Mouse (Mus musculus) hematopoietic stem cell, adult 5-6 weeks (primary cell): Measurements from ENCODE around the gene Cipc. TPM values are rescaled to one million over a fixed set of nuclear protein-coding genes. Genes with fewer than 3 reads are reported as not detected.

Experiments
- ATAC-seq, 2 experiments: fragments of 125-278 bp in 1 of 2; replicated peaks in 1 of 2; 2 replicates each; pipeline ENCODE4 v1.8.0; 2016 to 2017; ENCODE audit warnings: inconsistent platforms in 2 of 2, mild to moderate bottlenecking in 2 of 2, moderate number of reproducible peaks in 2 of 2, low read depth in 1 of 2, moderate TSS enrichment in 1 of 2; ENCODE audit not compliant: low FRiP score in 2 of 2, poor library complexity in 2 of 2, severe bottlenecking in 2 of 2, insufficient read depth in 1 of 2, low TSS enrichment in 1 of 2
- total RNA-seq: library from RNA; stranded (forward); fragments of 172-1452, 232-1000 nt; gene quantifications from 2 replicates; pipeline ENCODE4 v1.2.3, GENCODE M21; 2017

Gene Cipc
- total RNA-seq, 1 experiment from 2014 or later, result 17.6 TPM

GRCm38 (mm10) chr12:86999283-86999820, 52.5 kb downstream of the Cipc start:
- no peak for ATAC-seq

DNA sequence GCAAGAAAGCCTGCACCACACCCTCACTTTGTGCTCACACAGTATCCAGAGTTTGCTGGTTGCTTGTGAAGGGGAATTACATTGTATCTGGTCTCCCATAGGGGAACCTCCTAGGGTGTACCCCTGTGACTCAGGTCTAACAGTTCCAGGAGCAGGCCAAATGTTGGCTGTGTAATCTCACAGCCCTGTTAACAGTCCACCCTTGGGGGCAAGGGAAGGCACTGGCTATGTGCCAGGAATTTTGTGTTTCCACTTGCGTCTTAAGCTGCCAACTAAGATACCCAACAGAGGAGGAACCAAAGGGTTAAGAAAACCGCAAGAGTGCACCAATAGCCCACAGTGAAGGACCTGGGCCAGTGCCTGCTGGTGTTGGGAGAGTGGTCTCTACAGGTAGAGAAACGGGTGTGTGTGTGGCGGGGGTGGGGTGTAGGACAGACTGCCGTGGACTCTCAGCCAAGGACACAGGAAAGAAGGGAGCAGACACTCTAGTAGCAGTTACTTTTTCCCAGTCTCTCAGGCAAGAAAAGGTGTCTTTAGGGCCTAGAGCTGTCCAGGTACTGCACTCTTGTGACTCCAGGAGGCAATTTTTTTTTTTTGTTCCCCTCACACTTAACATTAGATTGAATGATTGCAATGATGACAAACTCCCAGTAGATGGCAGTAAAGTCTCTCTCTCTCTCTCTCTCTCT, 53.5 kb downstream of the Cipc start:
- ATAC-seq, result 0 out of 4 replicates have a peak, but pooled peaks of 1 of the 2 experiments have one; percentile 36

DNA sequence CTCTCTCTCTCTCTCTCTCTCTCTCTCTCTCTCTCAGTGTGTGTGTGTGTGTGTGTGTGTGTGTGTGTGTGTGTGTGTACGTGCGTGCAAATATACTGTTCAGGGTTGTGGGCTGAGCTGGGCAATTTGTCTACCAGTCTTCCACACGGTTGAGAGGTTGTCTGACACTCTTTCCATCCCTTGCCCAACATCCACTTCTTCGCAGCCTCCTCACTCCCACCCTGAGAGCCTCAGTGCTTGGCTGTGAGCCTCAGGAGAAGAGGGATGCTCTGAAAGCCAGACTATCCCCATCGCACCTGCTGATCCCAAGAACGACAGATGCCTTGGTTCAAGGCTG, 54.0 kb downstream of the Cipc start:
- ATAC-seq, result 0 out of 4 replicates have a peak, but pooled peaks of 1 of the 2 experiments have one; percentile 17

- no peak for ATAC-seq
Measured at GRCm38 (mm10) chr12:87002209-87002608, 55.4 kb downstream of the Cipc start.

GRCm38 (mm10) chr12:87002815-87003214, 56.0 kb downstream of the Cipc start:
- no peak for ATAC-seq

- ATAC-seq, result no peak
Measured at GRCm38 (mm10) chr12:87003606-87004005, 56.8 kb downstream of the Cipc start.

DNA sequence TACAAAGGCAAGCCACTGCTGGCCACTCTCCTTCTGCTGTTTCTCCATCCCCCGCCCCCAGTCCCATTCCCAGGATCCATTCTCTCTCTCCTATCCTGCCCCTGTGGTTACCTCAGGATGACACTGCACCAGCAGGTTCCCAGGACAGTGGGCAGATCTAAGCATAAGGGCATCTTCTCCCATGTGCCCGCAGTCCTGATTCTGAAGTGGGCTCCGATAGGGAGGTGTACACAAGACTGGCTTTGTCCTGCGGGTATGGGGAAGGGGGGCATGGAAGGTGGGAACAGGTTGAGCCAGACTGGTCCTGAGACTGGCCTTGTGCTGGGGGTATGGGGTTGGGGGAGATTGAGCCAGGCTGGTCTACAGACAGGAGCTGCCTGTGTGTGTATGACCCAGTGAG, 57.8 kb downstream of the Cipc start:
- no peak for ATAC-seq

Other genes starting within 250 kb of the Cipc start
- 1.7 and 3.0 TPM in 2 replicates for gene Angel1, start 220.6 kb upstream of the Cipc start, total RNA-seq
- gene Lrrc74a, start 212.7 kb upstream of the Cipc start, total RNA-seq, result not detected in 2 replicates
- 4.2 and 5.6 TPM in 2 replicates for gene Irf2bpl, start 62.2 kb upstream of the Cipc start, total RNA-seq
- not detected in 2 replicates for gene Zdhhc22, start 43.4 kb downstream of the Cipc start, total RNA-seq
- not detected in 2 replicates for gene Tmem63c, start 74.3 kb downstream of the Cipc start, total RNA-seq
- 2.3 TPM in 1 of 2 replicates, not detected in the other for gene Ngb, start 155.5 kb downstream of the Cipc start, total RNA-seq
- 29.0 TPM in 2 replicates for gene Gstz1, start 200.1 kb downstream of the Cipc start, total RNA-seq
- gene Pomt2, start 200.9 kb downstream of the Cipc start, total RNA-seq, result 7.5 and 10.9 TPM in 2 replicates